Mouse (Mus musculus) megakaryocyte, embryonic 14.5 days (primary cell): ENCODE measurements at regions not wholly inside any gene's neighbourhood (a gene's known extent, or its start where the extent isn't known, plus 50 kb on each side); places are given as distances from the start of the nearest gene placed in this dataset.

Experiments used
- H3K27me3 ChIP-seq: replicated peaks from 2 replicates; pipeline ENCODE3; 2012; ENCODE audit warnings: inconsistent platforms
- H3K36me3 ChIP-seq: replicated peaks from 2 replicates; pipeline ENCODE3; 2012; ENCODE audit warnings: low read length, inconsistent platforms, mixed read lengths
- H3K4me1 ChIP-seq: 2 replicates; pipeline ENCODE4 v1.6.1; 2012; ENCODE audit warnings: inconsistent platforms
- H3K4me3 ChIP-seq: replicated peaks from 2 replicates; pipeline ENCODE3; 2012; ENCODE audit warnings: moderate library complexity, mild to moderate bottlenecking, inconsistent platforms
- H3K9me3 ChIP-seq: 2 replicates; pipeline ENCODE4 v1.6.1; 2012; ENCODE audit warnings: inconsistent platforms
- FLI1 ChIP-seq: IDR thresholded peaks from 2 replicates; pipeline ENCODE4 v1.6.1; 2012; ENCODE audit warnings: low read length, inconsistent platforms, mixed read lengths
- GATA1 ChIP-seq: IDR thresholded peaks from 3 replicates; pipeline ENCODE4 v1.6.1; 2012; ENCODE audit warnings: mixed read lengths, low read length, inconsistent platforms, borderline replicate concordance

GRCm38 (mm10) chr10:105638500-105638899, 64.2 kb upstream of the Tmtc2 start:
- H3K36me3 ChIP-seq = no peaks in the 10 kb centered on the region
- no peaks in the 10 kb centered on the region for H3K4me1 ChIP-seq
- TF ChIP-seq GATA1 = no peak
- no peak for TF ChIP-seq FLI1
- no peaks in the 10 kb centered on the region for H3K27me3 ChIP-seq
- H3K9me3 ChIP-seq = peaks cover 4% of the 10 kb centered on the region; the same call in 1 of the 2 replicates
- H3K4me3 ChIP-seq = no peak overlapping the region

- H3K36me3 ChIP-seq = no peaks in the 10 kb centered on the region
- H3K4me1 ChIP-seq = no peaks in the 10 kb centered on the region; the same call in 1 of the 2 replicates
- TF ChIP-seq FLI1 (no peak), GATA1 (no peak)
- H3K27me3 ChIP-seq = no peaks in the 10 kb centered on the region
- no peaks in the 10 kb centered on the region for H3K9me3 ChIP-seq
- no peak overlapping the region for H3K4me3 ChIP-seq
Measured at GRCm38 (mm10) chr10:105626842-105627241, 52.6 kb upstream of the Tmtc2 start.

- H3K36me3 ChIP-seq = no peaks in the 10 kb centered on the region
- no peak for TF ChIP-seq GATA1
- TF ChIP-seq FLI1 = no peak
- H3K27me3 ChIP-seq = no peaks in the 10 kb centered on the region
- no peak overlapping the region for H3K4me3 ChIP-seq
- no peaks in the 10 kb centered on the region for H3K9me3 ChIP-seq
- no peaks in the 10 kb centered on the region; the same call in 1 of the 2 replicates for H3K4me1 ChIP-seq
Measured at GRCm38 (mm10) chr10:105625324-105625950, 51.2 kb upstream of the Tmtc2 start.
